Mouse (Mus musculus): ENCODE data around the gene Usf3.
A peak's percentile ranks its signal among the peaks of the same experiment; 100 is the strongest.

Gene Usf3

GRCm38 (mm10) chr16:44173155-44173941 is at the start of gene Usf3:
Usf3 (plus strand) TSS chr16:44173246.
- peak; percentile 44 to 47 for DNase-seq

GRCm38 (mm10) chr16:44123786-44124185 is 49.3 kb upstream of the Usf3 start:
- no peak for DNase-seq

- DNase-seq, result no peak
These were observed 48.3 kb upstream of the Usf3 start for GRCm38 (mm10) chr16:44124713-44125112.

GRCm38 (mm10) chr16:44125436-44125835 is 47.6 kb upstream of the Usf3 start:
- DNase-seq, result peak in 1 of 2 experiments; percentile 41

GRCm38 (mm10) chr16:44126437-44126836 is 46.6 kb upstream of the Usf3 start:
- no peak for DNase-seq

GRCm38 (mm10) chr16:44132300-44132699 is 40.7 kb upstream of the Usf3 start:
- no peak for DNase-seq

- DNase-seq, result no peak
These were observed 39.9 kb upstream of the Usf3 start for GRCm38 (mm10) chr16:44133187-44133586.

GRCm38 (mm10) chr16:44136511-44137021 is 36.5 kb upstream of the Usf3 start:
- peak; percentile 65 to 77 for DNase-seq

- DNase-seq, result peak; percentile 26 to 27
These were observed 34.6 kb upstream of the Usf3 start for GRCm38 (mm10) chr16:44138377-44138978.

GRCm38 (mm10) chr16:44138979-44139535 is 34.0 kb upstream of the Usf3 start:
- DNase-seq, result peak; percentile 89 to 93

- peak; percentile 90 to 91 for DNase-seq
These were observed 33.4 kb upstream of the Usf3 start, which contains the start of the genes Atp6v1a and Naa50 for GRCm38 (mm10) chr16:44139536-44140185. Atp6v1a (minus strand) TSS chr16:44139705. Naa50 (plus strand) TSS chr16:44139830.

GRCm38 (mm10) chr16:44140186-44140787 is 32.8 kb upstream of the Usf3 start:
- peak; percentile 70 to 83 for DNase-seq

GRCm38 (mm10) chr16:44141483-44141882 is 31.6 kb upstream of the Usf3 start:
- DNase-seq, result peak in 1 of 2 experiments; percentile 17

- no peak for DNase-seq
These were observed 23.9 kb upstream of the Usf3 start for GRCm38 (mm10) chr16:44149002-44149767.

GRCm38 (mm10) chr16:44154497-44155057 is 18.5 kb upstream of the Usf3 start:
- no peak for DNase-seq

- no peak for DNase-seq
These were observed 13.7 kb upstream of the Usf3 start for GRCm38 (mm10) chr16:44159325-44159724.

- DNase-seq, result no peak
These were observed 9.2 kb upstream of the Usf3 start for GRCm38 (mm10) chr16:44163831-44164230.

GRCm38 (mm10) chr16:44165182-44165581 is 7.9 kb upstream of the Usf3 start:
- DNase-seq, result no peak

GRCm38 (mm10) chr16:44168990-44169389 is 4.1 kb upstream of the Usf3 start:
- no peak for DNase-seq

GRCm38 (mm10) chr16:44172297-44173154 is 520 bp upstream of the Usf3 start:
- DNase-seq, result peak; percentile 99
